Mouse (Mus musculus): ENCODE measurements around the gene Kcnc1.

GRCm38 (mm10) chr7:46486761-46487160 lies 90.5 kb downstream of the Kcnc1 start:
- TF ChIP-seq CTCF (IDR thresholded peaks at IDR 0.05; ENCODE audit: insufficient read depth, low read depth, low read length) (no peak), POLR2A (IDR thresholded peaks at IDR 0.05; ENCODE audit: insufficient read depth, low read depth, low read length) (no peak)

Measured in olfactory bulb, adult 2 months (tissue).